Mouse (Mus musculus): ENCODE results near the gene Olfr735.

The Olfr735 gene

DNA sequence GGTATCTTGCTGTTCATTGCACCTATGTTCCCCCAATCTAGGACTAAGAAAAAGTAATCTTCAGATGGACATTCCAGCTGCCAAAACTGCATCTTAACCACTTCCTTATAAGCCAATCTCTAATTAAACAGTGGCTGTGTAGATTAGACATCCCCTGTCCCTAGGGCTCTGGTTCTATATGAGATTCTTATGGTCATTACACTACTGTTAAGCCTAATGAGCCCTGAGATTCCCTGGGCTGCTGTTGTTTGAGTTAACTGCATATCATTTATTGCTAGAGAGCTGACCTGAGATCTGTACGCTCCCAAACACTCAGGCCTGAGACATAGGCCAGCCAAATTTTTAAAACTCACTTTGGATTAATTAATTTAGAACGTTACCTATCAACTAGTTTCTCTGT, at the start of gene Olfr735:
Gene Olfr735, minus strand, starts transcription at position 77 of the 400 bp plus-strand sequence.
- no peak for DNase-seq (ENCODE audit: low spot score in 2 of 2)

DNA sequence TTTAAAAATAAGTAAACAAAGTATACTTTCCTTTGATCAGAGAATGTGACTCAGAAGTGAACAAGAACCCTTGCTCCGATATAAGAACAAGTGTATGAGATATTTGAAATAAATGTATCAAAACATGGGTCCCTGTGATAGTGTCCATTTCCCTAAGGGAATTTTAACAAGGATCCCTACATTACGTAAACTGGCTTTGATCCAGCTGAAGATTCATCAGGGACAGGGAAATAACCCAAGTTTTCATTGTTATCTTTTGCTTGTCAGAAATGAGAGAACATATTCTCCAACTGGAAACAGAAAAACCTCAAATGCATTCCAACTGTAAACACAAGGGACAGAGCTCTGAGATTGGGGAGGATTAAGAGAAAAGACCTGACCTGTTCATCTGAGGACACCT, 32.2 kb upstream of the Olfr735 start, which contains the start of gene Olfr736:
Gene Olfr736, plus strand, starts transcription at position 301 of the 400 bp plus-strand sequence.
- DNase-seq (ENCODE audit: low spot score in 2 of 2), result no peak

DNA sequence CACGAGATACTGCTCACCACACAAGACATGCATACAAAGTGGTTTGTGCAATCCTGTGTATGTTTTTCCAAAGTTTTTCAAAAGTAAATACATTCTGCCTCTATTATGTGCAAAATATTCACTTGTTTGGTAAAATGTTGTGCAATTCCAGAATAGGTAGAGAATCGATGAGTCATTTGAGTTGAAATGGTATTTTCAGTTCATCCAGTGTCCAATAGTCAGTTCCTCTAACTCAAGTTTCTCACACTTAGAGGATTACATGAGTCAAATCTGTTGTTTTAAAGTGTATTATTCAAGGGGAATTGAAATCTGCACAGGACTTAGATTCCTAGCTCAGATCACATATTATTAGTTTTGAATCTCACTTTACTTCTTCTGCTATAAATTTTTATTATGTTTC, 14.9 kb upstream of the Olfr735 start:
- DNase-seq (ENCODE audit: low spot score in 2 of 2), result no peak

DNA sequence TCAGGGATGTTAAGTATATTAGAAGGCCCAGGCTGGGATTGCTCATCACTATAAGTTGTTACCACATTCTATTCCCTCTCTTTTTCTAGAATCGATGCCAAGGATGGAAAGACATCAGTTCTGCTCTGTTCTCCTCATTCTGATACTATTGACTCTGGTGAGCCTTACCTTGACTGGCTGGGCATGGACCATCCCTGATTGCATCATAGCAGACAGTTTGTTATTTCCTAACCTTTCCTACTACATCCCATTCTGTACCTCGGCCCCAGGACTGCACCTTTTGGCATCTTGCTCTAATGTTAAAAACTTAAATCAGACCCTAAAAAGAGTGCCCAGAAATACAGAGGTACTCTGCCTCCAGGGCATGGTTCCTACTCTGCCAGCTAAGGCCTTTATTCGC, 11.8 kb upstream of the Olfr735 start:
- DNase-seq (ENCODE audit: low spot score in 2 of 2), result no peak

DNA sequence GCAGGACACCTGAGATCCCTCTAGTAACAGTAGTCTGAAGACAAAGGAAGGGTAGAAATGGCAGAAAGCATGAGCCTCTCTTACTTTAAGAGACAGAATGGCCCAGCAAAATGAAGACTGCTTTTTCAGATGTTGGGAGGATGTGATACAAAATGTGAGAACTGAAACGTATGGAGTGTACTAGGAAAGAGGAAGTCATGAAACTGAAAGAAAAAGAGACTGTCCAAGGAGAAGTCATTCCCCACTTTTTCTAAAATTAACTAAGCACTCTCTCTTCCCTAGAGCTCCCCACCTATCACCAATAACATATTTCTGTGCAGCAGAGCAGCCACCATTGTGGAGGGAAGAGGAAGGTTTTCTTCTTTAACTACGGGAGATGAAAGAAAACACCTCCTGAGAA, 8.9 kb upstream of the Olfr735 start, which contains the start of gene Tlr11:
Gene Tlr11, plus strand, starts transcription at position 322 of the 400 bp plus-strand sequence.
- DNase-seq (ENCODE audit: low spot score in 2 of 2), result no peak

DNA sequence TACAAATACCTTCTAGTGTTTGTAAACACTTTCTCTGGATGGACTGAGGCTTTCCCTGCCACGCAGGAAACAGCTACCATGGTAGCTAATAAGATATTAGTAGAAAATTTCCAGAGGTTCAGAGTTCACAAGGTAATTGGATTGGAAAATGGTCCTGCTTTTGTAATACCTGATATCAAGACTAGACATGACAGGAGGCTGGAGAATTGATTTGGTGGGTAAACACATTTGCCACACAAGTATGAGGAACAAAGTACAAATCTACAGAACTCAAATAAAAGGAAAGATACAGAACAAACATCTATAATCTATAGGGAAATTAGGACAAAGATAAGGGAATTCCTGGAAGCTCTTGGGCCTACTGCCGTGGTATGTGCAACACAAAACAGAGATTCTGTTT, 8.1 kb upstream of the Olfr735 start:
- DNase-seq (ENCODE audit: low spot score in 2 of 2), result no peak

DNA sequence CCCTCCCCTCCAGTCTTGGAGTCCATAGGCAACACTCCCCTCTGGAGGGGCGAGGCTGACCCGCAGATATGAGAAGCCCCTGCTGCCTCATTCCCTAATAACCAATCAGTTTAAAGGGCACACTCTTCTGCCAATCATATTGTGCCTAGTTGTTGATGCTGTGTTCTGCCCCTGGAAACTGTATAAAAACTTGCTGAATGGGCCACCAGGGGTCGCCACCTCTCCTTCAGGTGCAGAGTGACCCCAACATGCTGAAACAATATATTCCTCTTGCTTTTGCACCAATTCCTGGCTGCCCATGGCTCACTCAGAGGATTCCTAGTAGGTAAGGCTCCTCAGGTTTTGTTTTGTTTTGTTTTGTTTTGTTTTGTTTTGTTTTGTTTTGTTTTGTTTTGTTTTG, 3.8 kb upstream of the Olfr735 start:
- no peak for DNase-seq (ENCODE audit: low spot score in 2 of 2)

DNA sequence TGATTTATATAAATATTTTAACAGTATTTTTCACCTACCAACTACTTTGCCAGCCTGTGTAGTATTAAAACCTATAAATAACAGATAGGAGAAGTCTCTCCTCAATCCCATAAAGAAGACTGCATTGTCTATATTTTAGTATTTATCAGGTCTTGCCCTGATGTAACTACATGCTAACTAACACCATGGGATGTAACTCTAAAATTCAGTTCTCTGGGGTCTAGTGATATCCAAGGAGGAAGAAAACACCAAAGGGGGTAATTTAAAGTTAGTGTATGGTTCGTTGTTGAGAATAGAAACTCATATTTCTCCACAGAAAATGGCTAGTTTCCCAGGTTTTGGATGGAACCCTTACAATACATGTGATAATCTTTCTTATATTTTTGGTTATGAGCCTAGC, 22.0 kb downstream of the Olfr735 start, which contains the start of gene Olfr734:
Gene Olfr734, minus strand, starts transcription at position 101 of the 400 bp plus-strand sequence.
- DNase-seq (ENCODE audit: low spot score in 2 of 2), result no peak

DNA sequence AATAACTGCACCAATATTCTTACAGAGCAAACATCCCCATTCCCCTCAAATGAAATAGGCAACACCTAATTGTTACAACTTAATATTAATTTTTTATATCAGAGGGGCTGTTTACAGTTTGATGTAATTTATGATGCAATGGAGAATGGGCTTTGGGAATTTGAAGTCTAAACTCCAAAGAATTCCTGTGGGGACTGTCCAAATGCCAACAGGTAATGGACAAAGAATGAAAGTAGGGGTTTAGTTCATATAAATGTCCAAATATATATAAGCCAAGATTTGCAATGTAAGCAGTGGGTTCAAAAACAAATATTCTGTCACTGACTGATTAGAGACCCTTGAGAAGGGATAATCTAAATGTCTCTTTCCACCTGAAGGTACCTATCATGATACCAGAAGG, 47.2 kb downstream of the Olfr735 start, which contains the start of gene Olfr733:
Gene Olfr733, minus strand, starts transcription at position 101 of the 400 bp plus-strand sequence.
- no peak for DNase-seq (ENCODE audit: low spot score in 2 of 2)
